Mouse (Mus musculus) heart, postnatal 25 days (tissue): ENCODE results near the gene Zfpm1. TPM values are rescaled to one million over a fixed set of nuclear protein-coding genes. Genes with fewer than 3 reads are reported as not detected.
"Not testable (repeated sequence)": the region's sequence is repeated elsewhere in the genome, so short reads cannot be mapped to it uniquely, and the experiment has no call there.

ENCODE experiments used
- DNase-seq: peaks from one replicate; pipeline ENCODE4 v3.0.0; 2022; ENCODE audit warnings: low spot score
- intact Hi-C: fragments of 180-260 bp; cut with DNase I; formaldehyde crosslinking; loops from one replicate; pipeline ENCODE4 v1.15.1; 2025
- total RNA-seq, 2 experiments: library from RNA; stranded (reverse); gene quantifications; 2 replicates each; pipeline ENCODE4 v1.2.3; 2021

Zfpm1 gene
- total RNA-seq, 2 experiments from 2014 or later: 21.3 to 22.6 TPM

- intact Hi-C loops: no loop called here
- no peak for DNase-seq
Measured at GRCm38 (mm10) chr8:122319708-122320075, 37.8 kb downstream of the Zfpm1 start.

GRCm38 (mm10) chr8:122320541-122320940 is 38.6 kb downstream of the Zfpm1 start:
- intact Hi-C loops: no loop called here
- DNase-seq: no peak

- intact Hi-C loops: no loop called here
- DNase-seq: no peak
Measured at GRCm38 (mm10) chr8:122321455-122321921, 39.5 kb downstream of the Zfpm1 start.

- no peak for DNase-seq
Measured at GRCm38 (mm10) chr8:122322126-122322525, 40.2 kb downstream of the Zfpm1 start.

GRCm38 (mm10) chr8:122322792-122323191 is 40.9 kb downstream of the Zfpm1 start:
- no peak for DNase-seq
- intact Hi-C loops: no loop called here

More at GRCm38 (mm10) chr8:122322126-122322525, 40.2 kb downstream of the Zfpm1 start:
- intact Hi-C loops: no loop called here

- intact Hi-C loops: not testable (repeated sequence)
Measured at GRCm38 (mm10) chr8:122323951-122324402, 42.0 kb downstream of the Zfpm1 start.

GRCm38 (mm10) chr8:122325196-122325595 is 43.3 kb downstream of the Zfpm1 start:
- intact Hi-C loops: no loop called here
- DNase-seq: no peak

More at GRCm38 (mm10) chr8:122323951-122324402, 42.0 kb downstream of the Zfpm1 start:
- DNase-seq: not testable (repeated sequence)

GRCm38 (mm10) chr8:122326114-122326542 is 44.2 kb downstream of the Zfpm1 start:
- intact Hi-C loops: no loop called here
- no peak for DNase-seq

- no peak for DNase-seq
- intact Hi-C loops: no loop called here
Measured at GRCm38 (mm10) chr8:122329072-122329471, 47.1 kb downstream of the Zfpm1 start.

GRCm38 (mm10) chr8:122329553-122330239 is 47.8 kb downstream of the Zfpm1 start:
- intact Hi-C loops: loop anchor here (2.0 to 10.0 kb wide), 2 partner anchors 13 to 355 kb away; no protein-coding TSS in a partner anchor
- DNase-seq: no peak

- intact Hi-C loops: loop anchor here (2.0 to 10.0 kb wide), 2 partner anchors 14 to 356 kb away; no protein-coding TSS in a partner anchor
- DNase-seq: no peak
Measured at GRCm38 (mm10) chr8:122330446-122331133, 48.6 kb downstream of the Zfpm1 start.

- DNase-seq: peak; percentile 62
- intact Hi-C loops: loop anchor here (2.0 to 10.0 kb wide), 2 partner anchors 14 to 356 kb away; no protein-coding TSS in a partner anchor
Measured at GRCm38 (mm10) chr8:122331134-122331523, 49.2 kb downstream of the Zfpm1 start.

GRCm38 (mm10) chr8:122332753-122333506 is 51.0 kb downstream of the Zfpm1 start:
- DNase-seq: peak; percentile 61
- intact Hi-C loops: loop anchor here (1.0 to 10.0 kb wide), 2 partner anchors 60 to 358 kb away; no protein-coding TSS in a partner anchor

GRCm38 (mm10) chr8:122333531-122333930 is 51.6 kb downstream of the Zfpm1 start:
- intact Hi-C loops: loop anchor here (1.0 to 10.0 kb wide), 2 partner anchors 60 to 359 kb away; no protein-coding TSS in a partner anchor
- DNase-seq: no peak

GRCm38 (mm10) chr8:122334791-122335490 is 53.0 kb downstream of the Zfpm1 start:
- intact Hi-C loops: loop anchor here (10.0 kb wide), 1 partner anchor 360 kb away; no protein-coding TSS in a partner anchor
- DNase-seq: no peak

GRCm38 (mm10) chr8:122335638-122336250 is 53.8 kb downstream of the Zfpm1 start:
- intact Hi-C loops: loop anchor here (10.0 kb wide), 1 partner anchor 361 kb away; no protein-coding TSS in a partner anchor
- DNase-seq: no peak

GRCm38 (mm10) chr8:122336251-122336910 is 54.4 kb downstream of the Zfpm1 start:
- DNase-seq: no peak
- intact Hi-C loops: loop anchor here (10.0 kb wide), 1 partner anchor 362 kb away; no protein-coding TSS in a partner anchor

GRCm38 (mm10) chr8:122338852-122339251 is 56.9 kb downstream of the Zfpm1 start:
- DNase-seq: no peak
- intact Hi-C loops: loop anchor here (10.0 kb wide), 1 partner anchor 364 kb away; no protein-coding TSS in a partner anchor
